Mouse (Mus musculus): ENCODE data around the gene Atp6v1g2.
A peak's percentile ranks its signal among the peaks of the same experiment; 100 is the strongest.
"Not testable (repeated sequence)": the region's sequence is repeated elsewhere in the genome, so short reads cannot be mapped to it uniquely, and the experiment has no call there.

Gene Atp6v1g2

GRCm38 (mm10) chr17:35226561-35227046 lies 6.9 kb upstream of the Atp6v1g2 start:
- TF ChIP-seq NANOG (IDR thresholded peaks at IDR 0.05; ENCODE audit: borderline replicate concordance, low read length) (no peak), CTCF (conservative IDR thresholded peaks at IDR 0.05; ENCODE audit: low read length) (0 out of 2 replicates have a peak, but pooled peaks have one; percentile 10)
- Histone ChIP-seq H3K4me3 (replicated peaks; ENCODE audit: low read length) (no peak overlapping the region), H3K9me3 (ENCODE audit: low read length) (no peaks in the 10 kb centered on the region), H3K4me1 (replicated peaks; ENCODE audit: low read depth, low read length) (peaks cover 14% of the 10 kb centered on the region), H3K36me3 (ENCODE audit: insufficient read depth, low read length) (peaks cover 73% of the 10 kb centered on the region), H3K27me3 (ENCODE audit: insufficient read depth, low read length) (no peaks in the 10 kb centered on the region)

GRCm38 (mm10) chr17:35231022-35231421 lies 2.4 kb upstream of the Atp6v1g2 start:
- Histone ChIP-seq H3K4me1 (replicated peaks; ENCODE audit: low read depth, low read length) (peaks cover 29% of the 10 kb centered on the region), H3K27me3 (ENCODE audit: insufficient read depth, low read length) (no peaks in the 10 kb centered on the region), H3K4me3 (replicated peaks; ENCODE audit: low read length) (no peak overlapping the region), H3K36me3 (ENCODE audit: insufficient read depth, low read length) (peaks cover 66% of the 10 kb centered on the region), H3K9me3 (ENCODE audit: low read length) (no peaks in the 10 kb centered on the region)
- TF ChIP-seq POU5F1 (IDR thresholded peaks at IDR 0.05; ENCODE audit: borderline replicate concordance, low read length) = no peak
- TF ChIP-seq NANOG (IDR thresholded peaks at IDR 0.05; ENCODE audit: borderline replicate concordance, low read length) = no peak
- no peak for TF ChIP-seq CTCF (conservative IDR thresholded peaks at IDR 0.05; ENCODE audit: low read length)

- peaks cover 6% of the 10 kb centered on the region for H3K27me3 ChIP-seq (ENCODE audit: insufficient read depth, low read length)
- TF ChIP-seq NANOG (IDR thresholded peaks at IDR 0.05; ENCODE audit: borderline replicate concordance, low read length) = no peak; the same call in 1 of the 2 replicates
- no peak for TF ChIP-seq POU5F1 (IDR thresholded peaks at IDR 0.05; ENCODE audit: borderline replicate concordance, low read length)
- TF ChIP-seq CTCF (conservative IDR thresholded peaks at IDR 0.05; ENCODE audit: low read length) = peak; percentile 86
These were observed 1.4 kb upstream of the Atp6v1g2 start for GRCm38 (mm10) chr17:35232043-35232442.

GRCm38 (mm10) chr17:35232659-35233058 lies 801 bp upstream of the Atp6v1g2 start:
- no peak overlapping the region for H3K4me3 ChIP-seq (replicated peaks; ENCODE audit: low read length)
- TF ChIP-seq NANOG (IDR thresholded peaks at IDR 0.05; ENCODE audit: borderline replicate concordance, low read length) = no peak
- H3K4me1 ChIP-seq (replicated peaks; ENCODE audit: low read depth, low read length) = peaks cover 38% of the 10 kb centered on the region
- no peaks in the 10 kb centered on the region for H3K9me3 ChIP-seq (ENCODE audit: low read length)
- peaks cover 11% of the 10 kb centered on the region for H3K27me3 ChIP-seq (ENCODE audit: insufficient read depth, low read length)
- H3K36me3 ChIP-seq (ENCODE audit: insufficient read depth, low read length) = peaks cover 56% of the 10 kb centered on the region

More at GRCm38 (mm10) chr17:35232043-35232442, 1.4 kb upstream of the Atp6v1g2 start:
- H3K4me1 ChIP-seq (replicated peaks; ENCODE audit: low read depth, low read length) = peaks cover 38% of the 10 kb centered on the region
- H3K4me3 ChIP-seq (replicated peaks; ENCODE audit: low read length) = no peak overlapping the region
- peaks cover 63% of the 10 kb centered on the region for H3K36me3 ChIP-seq (ENCODE audit: insufficient read depth, low read length)
- no peaks in the 10 kb centered on the region for H3K9me3 ChIP-seq (ENCODE audit: low read length)

- H3K27me3 ChIP-seq (ENCODE audit: insufficient read depth, low read length) = peaks cover 11% of the 10 kb centered on the region
- peak overlapping the region; percentile 85 for H3K4me3 ChIP-seq (replicated peaks; ENCODE audit: low read length)
- H3K36me3 ChIP-seq (ENCODE audit: insufficient read depth, low read length) = peaks cover 42% of the 10 kb centered on the region
- H3K9me3 ChIP-seq (ENCODE audit: low read length) = not testable (repeated sequence)
- peaks cover 38% of the 10 kb centered on the region for H3K4me1 ChIP-seq (replicated peaks; ENCODE audit: low read depth, low read length)
These were observed 630 bp downstream of the Atp6v1g2 start for GRCm38 (mm10) chr17:35234090-35234489.

- no peak for TF ChIP-seq POU5F1 (IDR thresholded peaks at IDR 0.05; ENCODE audit: borderline replicate concordance, low read length)
- TF ChIP-seq CTCF (conservative IDR thresholded peaks at IDR 0.05; ENCODE audit: low read length) = no peak
- TF ChIP-seq NANOG (IDR thresholded peaks at IDR 0.05; ENCODE audit: borderline replicate concordance, low read length) = no peak
- Histone ChIP-seq H3K4me1 (replicated peaks; ENCODE audit: low read depth, low read length) (peaks cover 40% of the 10 kb centered on the region), H3K9me3 (ENCODE audit: low read length) (no peaks in the 10 kb centered on the region), H3K36me3 (ENCODE audit: insufficient read depth, low read length) (peaks cover 34% of the 10 kb centered on the region), H3K4me3 (replicated peaks; ENCODE audit: low read length) (peak overlapping the region; percentile 85), H3K27me3 (ENCODE audit: insufficient read depth, low read length) (peaks cover 11% of the 10 kb centered on the region)
These were observed 1.4 kb downstream of the Atp6v1g2 start for GRCm38 (mm10) chr17:35234903-35235302.

- H3K36me3 ChIP-seq (ENCODE audit: insufficient read depth, low read length) = peaks cover 26% of the 10 kb centered on the region
- peak within 1 kb of the TSS; percentile 85 for H3K4me3 ChIP-seq (replicated peaks; ENCODE audit: low read length)
- no peaks in the 10 kb centered on the region for H3K9me3 ChIP-seq (ENCODE audit: low read length)
- TF ChIP-seq POU5F1 (IDR thresholded peaks at IDR 0.05; ENCODE audit: borderline replicate concordance, low read length) (no peak), NANOG (IDR thresholded peaks at IDR 0.05; ENCODE audit: borderline replicate concordance, low read length) (no peak), CTCF (conservative IDR thresholded peaks at IDR 0.05; ENCODE audit: low read length) (no peak)
- H3K4me1 ChIP-seq (replicated peaks; ENCODE audit: low read depth, low read length) = peaks cover 49% of the 10 kb centered on the region
- H3K27me3 ChIP-seq (ENCODE audit: insufficient read depth, low read length) = peaks cover 11% of the 10 kb centered on the region
These were observed 2.3 kb downstream of the Atp6v1g2 start, which contains the start of gene Nfkbil1 for GRCm38 (mm10) chr17:35235614-35236389. TSS of gene Nfkbil1 (minus strand) at chr17:35235792.

GRCm38 (mm10) chr17:35236390-35236746 lies 2.9 kb downstream of the Atp6v1g2 start:
- TF ChIP-seq CTCF (conservative IDR thresholded peaks at IDR 0.05; ENCODE audit: low read length) (peak; percentile 96), NANOG (IDR thresholded peaks at IDR 0.05; ENCODE audit: borderline replicate concordance, low read length) (no peak)
- H3K27me3 ChIP-seq (ENCODE audit: insufficient read depth, low read length) = peaks cover 11% of the 10 kb centered on the region
- peak overlapping the region; percentile 85 for H3K4me3 ChIP-seq (replicated peaks; ENCODE audit: low read length)
- peaks cover 21% of the 10 kb centered on the region for H3K36me3 ChIP-seq (ENCODE audit: insufficient read depth, low read length)
- no peaks in the 10 kb centered on the region for H3K9me3 ChIP-seq (ENCODE audit: low read length)
- peaks cover 52% of the 10 kb centered on the region for H3K4me1 ChIP-seq (replicated peaks; ENCODE audit: low read depth, low read length)

- H3K4me3 ChIP-seq (replicated peaks; ENCODE audit: low read length) = 0 out of 2 replicates have a peak overlapping the region, but pooled peaks have one; percentile 85
- no peak for TF ChIP-seq NANOG (IDR thresholded peaks at IDR 0.05; ENCODE audit: borderline replicate concordance, low read length)
- TF ChIP-seq CTCF (conservative IDR thresholded peaks at IDR 0.05; ENCODE audit: low read length) = no peak
- TF ChIP-seq POU5F1 (IDR thresholded peaks at IDR 0.05; ENCODE audit: borderline replicate concordance, low read length) = no peak
- H3K27me3 ChIP-seq (ENCODE audit: insufficient read depth, low read length) = peaks cover 11% of the 10 kb centered on the region
- H3K4me1 ChIP-seq (replicated peaks; ENCODE audit: low read depth, low read length) = peaks cover 52% of the 10 kb centered on the region
- H3K36me3 ChIP-seq (ENCODE audit: insufficient read depth, low read length) = peaks cover 17% of the 10 kb centered on the region
- no peaks in the 10 kb centered on the region for H3K9me3 ChIP-seq (ENCODE audit: low read length)
These were observed 3.5 kb downstream of the Atp6v1g2 start for GRCm38 (mm10) chr17:35236996-35237395.
